Mouse (Mus musculus): Measurements from ENCODE around the gene Rora. TPM values are rescaled to one million over a fixed set of nuclear protein-coding genes. Genes with fewer than 3 reads are reported as not detected.
A peak's percentile ranks its signal among the peaks of the same experiment; 100 is the strongest.

Gene Rora
- polyA plus RNA-seq, 1 experiment from 2014 or later: 11.1 TPM

- H3K4me1 ChIP-seq (replicated peaks): peaks cover 30% of the 10 kb centered on the region
These were observed 467.6 kb downstream of the Rora start for GRCm38 (mm10) chr9:69121117-69121740.

GRCm38 (mm10) chr9:69125011-69125786 is 471.6 kb downstream of the Rora start:
- H3K27ac ChIP-seq (replicated peaks): 0 out of 2 replicates have a peak overlapping the region, but pooled peaks have one; percentile 23
- H3K9me3 ChIP-seq: no peaks in the 10 kb centered on the region
- no peak for ATAC-seq (ENCODE audit: low read depth)
- 0 out of 2 replicates have a peak, but pooled peaks cover 2% of the 10 kb centered on the region for H3K27me3 ChIP-seq
- H3K36me3 ChIP-seq: no peaks in the 10 kb centered on the region
- peaks cover 35% of the 10 kb centered on the region for H3K4me1 ChIP-seq (replicated peaks)
- peak overlapping the region; percentile 38 for H3K9ac ChIP-seq
- WGBS: 6% methylated on average over 22 of the region's 22 CpGs
- peak overlapping the region; percentile 20; the same call in 1 of the 2 replicates for H3K4me3 ChIP-seq
- peak overlapping the region; percentile 53 for H3K4me2 ChIP-seq

More at GRCm38 (mm10) chr9:69121117-69121740, 467.6 kb downstream of the Rora start:
- H3K4me2 ChIP-seq: no peak overlapping the region
- no peak overlapping the region for H3K9ac ChIP-seq
- ATAC-seq (ENCODE audit: low read depth): peak; percentile 47; the same call in 1 of the 2 replicates
- H3K27ac ChIP-seq (replicated peaks): no peak overlapping the region
- H3K27me3 ChIP-seq: 0 out of 2 replicates have a peak, but pooled peaks cover 2% of the 10 kb centered on the region
- H3K4me3 ChIP-seq: no peak overlapping the region
- no peaks in the 10 kb centered on the region for H3K9me3 ChIP-seq
- no peaks in the 10 kb centered on the region for H3K36me3 ChIP-seq
- WGBS: 25% methylated on average over 12 of the region's 12 CpGs

- 0 out of 2 replicates have a peak, but pooled peaks cover 2% of the 10 kb centered on the region for H3K27me3 ChIP-seq
- H3K27ac ChIP-seq (replicated peaks): 0 out of 2 replicates have a peak overlapping the region, but pooled peaks have one; percentile 23
- peak overlapping the region; percentile 20; the same call in 1 of the 2 replicates for H3K4me3 ChIP-seq
- H3K36me3 ChIP-seq: no peaks in the 10 kb centered on the region
- peak overlapping the region; percentile 38; the same call in 1 of the 2 replicates for H3K9ac ChIP-seq
- no peak for ATAC-seq (ENCODE audit: low read depth)
- H3K4me2 ChIP-seq: peak overlapping the region; percentile 53
- 60% methylated on average over 7 of the region's 7 CpGs for WGBS
- H3K9me3 ChIP-seq: no peaks in the 10 kb centered on the region
- H3K4me1 ChIP-seq (replicated peaks): peaks cover 33% of the 10 kb centered on the region
These were observed 472.2 kb downstream of the Rora start for GRCm38 (mm10) chr9:69125787-69126161.

- Histone ChIP-seq H3K27ac (replicated peaks) (no peak overlapping the region), H3K4me2 (no peak overlapping the region), H3K9me3 (no peaks in the 10 kb centered on the region), H3K9ac (no peak overlapping the region), H3K27me3 (0 out of 2 replicates have a peak, but pooled peaks cover 2% of the 10 kb centered on the region), H3K4me3 (no peak overlapping the region), H3K4me1 (replicated peaks) (peaks cover 25% of the 10 kb centered on the region), H3K36me3 (no peaks in the 10 kb centered on the region)
- 78% methylated on average over 2 of the region's 2 CpGs for WGBS
- ATAC-seq (ENCODE audit: low read depth): no peak
These were observed 473.0 kb downstream of the Rora start for GRCm38 (mm10) chr9:69126595-69126994.

- Histone ChIP-seq H3K4me2 (no peak overlapping the region), H3K9me3 (no peaks in the 10 kb centered on the region), H3K4me3 (no peak overlapping the region), H3K4me1 (replicated peaks) (peaks cover 24% of the 10 kb centered on the region), H3K9ac (no peak overlapping the region), H3K27me3 (0 out of 2 replicates have a peak, but pooled peaks cover 2% of the 10 kb centered on the region), H3K27ac (replicated peaks) (no peak overlapping the region), H3K36me3 (no peaks in the 10 kb centered on the region)
- ATAC-seq (ENCODE audit: low read depth): no peak
- 85% methylated on average over 6 of the region's 6 CpGs for WGBS
These were observed 474.7 kb downstream of the Rora start for GRCm38 (mm10) chr9:69128335-69128734.

- no peak overlapping the region for H3K9ac ChIP-seq
- 0 out of 2 replicates have a peak, but pooled peaks cover 6% of the 10 kb centered on the region for H3K27me3 ChIP-seq
- H3K27ac ChIP-seq (replicated peaks): no peak overlapping the region
- no peaks in the 10 kb centered on the region for H3K36me3 ChIP-seq
- H3K9me3 ChIP-seq: no peaks in the 10 kb centered on the region
- 83% methylated on average over 6 of the region's 6 CpGs for WGBS
- ATAC-seq (ENCODE audit: low read depth): no peak
- no peak overlapping the region for H3K4me3 ChIP-seq
- no peak overlapping the region for H3K4me2 ChIP-seq
- H3K4me1 ChIP-seq (replicated peaks): peaks cover 9% of the 10 kb centered on the region
These were observed 479.4 kb downstream of the Rora start for GRCm38 (mm10) chr9:69132995-69133394.

- H3K9me3 ChIP-seq: no peaks in the 10 kb centered on the region
- ATAC-seq (ENCODE audit: low read depth): no peak
- 78% methylated on average over 7 of the region's 7 CpGs for WGBS
- H3K4me3 ChIP-seq: no peak overlapping the region
- no peaks in the 10 kb centered on the region for H3K36me3 ChIP-seq
- H3K27ac ChIP-seq (replicated peaks): no peak overlapping the region
- 0 out of 2 replicates have a peak, but pooled peaks cover 6% of the 10 kb centered on the region for H3K27me3 ChIP-seq
- H3K4me2 ChIP-seq: no peak overlapping the region
- no peak overlapping the region for H3K9ac ChIP-seq
- H3K4me1 ChIP-seq (replicated peaks): peaks cover 10% of the 10 kb centered on the region
These were observed 480.1 kb downstream of the Rora start for GRCm38 (mm10) chr9:69133696-69134095.

- Histone ChIP-seq H3K4me2 (no peak overlapping the region), H3K4me3 (no peak overlapping the region), H3K9me3 (no peaks in the 10 kb centered on the region), H3K27me3 (0 out of 2 replicates have a peak, but pooled peaks cover 6% of the 10 kb centered on the region), H3K36me3 (no peaks in the 10 kb centered on the region), H3K4me1 (replicated peaks) (peaks cover 10% of the 10 kb centered on the region), H3K27ac (replicated peaks) (no peak overlapping the region), H3K9ac (no peak overlapping the region)
- no peak for ATAC-seq (ENCODE audit: low read depth)
- WGBS: 85% methylated on average over 9 of the region's 9 CpGs
These were observed 481.0 kb downstream of the Rora start for GRCm38 (mm10) chr9:69134604-69135003.

- ATAC-seq (ENCODE audit: low read depth): no peak
- H3K4me3 ChIP-seq: no peak overlapping the region
- no peak overlapping the region for H3K4me2 ChIP-seq
- H3K27ac ChIP-seq (replicated peaks): no peak overlapping the region
- peaks cover 10% of the 10 kb centered on the region for H3K4me1 ChIP-seq (replicated peaks)
- no peaks in the 10 kb centered on the region for H3K36me3 ChIP-seq
- 0 out of 2 replicates have a peak, but pooled peaks cover 6% of the 10 kb centered on the region for H3K27me3 ChIP-seq
- 93% methylated on average over 5 of the region's 5 CpGs for WGBS
- H3K9me3 ChIP-seq: no peaks in the 10 kb centered on the region
- H3K9ac ChIP-seq: no peak overlapping the region
These were observed 483.2 kb downstream of the Rora start for GRCm38 (mm10) chr9:69136821-69137220.

- ATAC-seq (ENCODE audit: low read depth): no peak; the same call in 1 of the 2 replicates
- no peak overlapping the region for H3K9ac ChIP-seq
- 0 out of 2 replicates have a peak, but pooled peaks cover 6% of the 10 kb centered on the region for H3K27me3 ChIP-seq
- H3K4me3 ChIP-seq: no peak overlapping the region
- 39% methylated on average over 10 of the region's 10 CpGs for WGBS
- no peak overlapping the region for H3K27ac ChIP-seq (replicated peaks)
- peaks cover 10% of the 10 kb centered on the region for H3K4me1 ChIP-seq (replicated peaks)
- H3K36me3 ChIP-seq: no peaks in the 10 kb centered on the region
- H3K4me2 ChIP-seq: no peak overlapping the region
- no peaks in the 10 kb centered on the region for H3K9me3 ChIP-seq
These were observed 483.8 kb downstream of the Rora start for GRCm38 (mm10) chr9:69137398-69137797.

GRCm38 (mm10) chr9:69140144-69140543 is 486.6 kb downstream of the Rora start:
- no peaks in the 10 kb centered on the region for H3K9me3 ChIP-seq
- H3K9ac ChIP-seq: no peak overlapping the region
- no peaks in the 10 kb centered on the region for H3K36me3 ChIP-seq
- H3K27ac ChIP-seq (replicated peaks): no peak overlapping the region
- peaks cover 15% of the 10 kb centered on the region for H3K4me1 ChIP-seq (replicated peaks)
- H3K27me3 ChIP-seq: 0 out of 2 replicates have a peak, but pooled peaks cover 6% of the 10 kb centered on the region
- WGBS: 50% methylated on average over 6 of the region's 6 CpGs
- no peak for ATAC-seq (ENCODE audit: low read depth)
- H3K4me2 ChIP-seq: no peak overlapping the region
- H3K4me3 ChIP-seq: no peak overlapping the region

GRCm38 (mm10) chr9:69141859-69142258 is 488.3 kb downstream of the Rora start:
- Histone ChIP-seq H3K4me2 (no peak overlapping the region), H3K4me3 (no peak overlapping the region), H3K36me3 (no peaks in the 10 kb centered on the region), H3K4me1 (replicated peaks) (peaks cover 15% of the 10 kb centered on the region), H3K9me3 (no peaks in the 10 kb centered on the region), H3K27me3 (no peaks in the 10 kb centered on the region), H3K9ac (no peak overlapping the region), H3K27ac (replicated peaks) (no peak overlapping the region)
- ATAC-seq (ENCODE audit: low read depth): no peak
- WGBS: 34% methylated on average over 4 of the region's 4 CpGs
